Mouse (Mus musculus): ENCODE results near the gene E2f7. TPM values are rescaled to one million over a fixed set of nuclear protein-coding genes. Genes with fewer than 3 reads are reported as not detected.

E2f7 gene
- total and polyA plus RNA-seq, 3 experiments, result 4.2 to 26.4 (median 16.2) TPM

- no peaks in the 10 kb centered on the region for H3K9me3 ChIP-seq (replicated peaks; ENCODE audit: insufficient read depth, low read length)
- no peak overlapping the region for H3K27ac ChIP-seq (ENCODE audit: control insufficient read depth, low read depth, low read length)
- H3K9ac ChIP-seq (ENCODE audit: control insufficient read depth, low read depth, low read length, poor library complexity, severe bottlenecking), result no peak overlapping the region
- H3K4me1 ChIP-seq (ENCODE audit: control insufficient read depth in 1 of 2, insufficient read depth in 2 of 2, low read length in 2 of 2), result no peaks in the 10 kb centered on the region
- H3K79me2 ChIP-seq (ENCODE audit: control insufficient read depth, insufficient read depth, low read length, poor library complexity), result no peaks in the 10 kb centered on the region
- H3K27me3 ChIP-seq (ENCODE audit: control insufficient read depth in 1 of 2, insufficient read depth in 2 of 2, low read length in 2 of 2), result no peaks in the 10 kb centered on the region
- H3K4me3 ChIP-seq (ENCODE audit: control insufficient read depth in 1 of 2, insufficient read depth in 1 of 2, low read depth in 2 of 2, low read length in 2 of 2), result no peak overlapping the region
- no peak for DNase-seq (ENCODE audit: low read depth, low spot score)
- no peak for TF ChIP-seq SMC3 (IDR thresholded peaks at IDR 0.05; ENCODE audit: low read depth, low read length)
- TF ChIP-seq MEF2A (IDR thresholded peaks at IDR 0.05; ENCODE audit: extremely low read depth, insufficient replicate concordance, low read depth, low read length, poor library complexity, severe bottlenecking), result no peak
- TF ChIP-seq POLR2AphosphoS2 (IDR thresholded peaks at IDR 0.05; ENCODE audit: low read length), result no peak
- no peak for TF ChIP-seq JUND (IDR thresholded peaks at IDR 0.05; ENCODE audit: low read depth, low read length)
- TF ChIP-seq RAD21 (IDR thresholded peaks at IDR 0.05; ENCODE audit: low read depth, low read length), result no peak
- no peak for TF ChIP-seq KAT2A (conservative IDR thresholded peaks at IDR 0.05; ENCODE audit: low read depth, low read length)
- TF ChIP-seq NRF1 (IDR thresholded peaks at IDR 0.05; ENCODE audit: insufficient read depth, low read depth, low read length, poor library complexity, severe bottlenecking), result no peak
- TF ChIP-seq E2F4 (IDR thresholded peaks at IDR 0.05; ENCODE audit: borderline replicate concordance, low read depth, low read length), result no peak
- no peak for TF ChIP-seq HCFC1 (IDR thresholded peaks at IDR 0.05; ENCODE audit: low read depth, low read length)
- TF ChIP-seq USF1 (IDR thresholded peaks at IDR 0.05; ENCODE audit: low read depth, low read length), result no peak
- TF ChIP-seq GABPA (IDR thresholded peaks at IDR 0.05; ENCODE audit: low read depth, low read length), result no peak
- no peaks in the 10 kb centered on the region; a peak in 1 of 4 replicates for H3K36me3 ChIP-seq (ENCODE audit: control insufficient read depth in 1 of 2, insufficient read depth in 2 of 2, low read length in 2 of 2)
These were observed 28.0 kb downstream of the E2f7 start for GRCm38 (mm10) chr10:110773201-110773600.

DNA sequence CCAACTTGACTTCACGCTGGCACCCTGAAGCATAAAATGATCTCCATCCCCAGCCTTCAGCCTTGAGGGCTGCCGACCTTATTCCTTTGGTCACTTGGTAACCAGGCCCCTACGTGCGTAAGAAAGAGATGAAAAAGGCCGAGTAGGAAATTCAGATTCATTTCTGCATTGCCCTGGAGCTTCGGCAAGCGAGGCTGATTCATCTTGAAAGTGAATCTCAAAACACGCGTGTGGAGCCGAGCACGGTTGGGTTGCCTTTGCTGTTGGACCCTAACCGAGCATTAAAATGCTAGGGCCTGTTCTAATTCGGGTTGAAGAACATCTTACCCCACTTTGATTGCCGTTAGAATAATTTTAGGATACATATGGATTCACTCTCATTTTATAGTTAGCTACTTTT lies 28.6 kb downstream of the E2f7 start:
- no peaks in the 10 kb centered on the region for H3K27me3 ChIP-seq (ENCODE audit: control insufficient read depth in 1 of 2, insufficient read depth in 2 of 2, low read length in 2 of 2)
- H3K9ac ChIP-seq (ENCODE audit: control insufficient read depth, low read depth, low read length, poor library complexity, severe bottlenecking), result no peak overlapping the region
- H3K36me3 ChIP-seq (ENCODE audit: control insufficient read depth in 1 of 2, insufficient read depth in 2 of 2, low read length in 2 of 2), result no peaks in the 10 kb centered on the region; a peak in 1 of 4 replicates
- no peak overlapping the region for H3K4me3 ChIP-seq (ENCODE audit: control insufficient read depth in 1 of 2, insufficient read depth in 1 of 2, low read depth in 2 of 2, low read length in 2 of 2)
- H3K79me2 ChIP-seq (ENCODE audit: control insufficient read depth, insufficient read depth, low read length, poor library complexity), result no peaks in the 10 kb centered on the region
- no peak for DNase-seq (ENCODE audit: low read depth, low spot score)
- H3K9me3 ChIP-seq (replicated peaks; ENCODE audit: insufficient read depth, low read length), result no peaks in the 10 kb centered on the region
- no peaks in the 10 kb centered on the region for H3K4me1 ChIP-seq (ENCODE audit: control insufficient read depth in 1 of 2, insufficient read depth in 2 of 2, low read length in 2 of 2)
- H3K27ac ChIP-seq (ENCODE audit: control insufficient read depth, low read depth, low read length), result no peak overlapping the region
- no peak for TF ChIP-seq SMC3 (IDR thresholded peaks at IDR 0.05; ENCODE audit: low read depth, low read length)
- no peak for TF ChIP-seq RAD21 (IDR thresholded peaks at IDR 0.05; ENCODE audit: low read depth, low read length)
- no peak for TF ChIP-seq BHLHE40 (IDR thresholded peaks at IDR 0.05; ENCODE audit: borderline replicate concordance, low read depth, low read length)
- TF ChIP-seq CTCF (IDR thresholded peaks at IDR 0.05 in 2 of 3, conservative IDR thresholded peaks at IDR 0.05 in 1 of 3; ENCODE audit: control insufficient read depth in 1 of 3, insufficient read depth in 1 of 3, low read depth in 2 of 3, low read length in 3 of 3, poor library complexity in 1 of 3, severe bottlenecking in 1 of 3), result no peak
- no peak for TF ChIP-seq MXI1 (IDR thresholded peaks at IDR 0.05; ENCODE audit: low read depth, low read length)
- TF ChIP-seq POLR2A (IDR thresholded peaks at IDR 0.05; ENCODE audit: control insufficient read depth in 1 of 2, insufficient read depth in 1 of 2, low read depth in 1 of 2, low read length in 2 of 2, poor library complexity in 1 of 2), result no peak
- TF ChIP-seq CHD1 (IDR thresholded peaks at IDR 0.05; ENCODE audit: low read depth, low read length), result no peak
- TF ChIP-seq EP300 (IDR thresholded peaks at IDR 0.05; ENCODE audit: low read depth in 1 of 2, low read length in 2 of 2), result no peak
- no peak for TF ChIP-seq CHD2 (IDR thresholded peaks at IDR 0.05; ENCODE audit: low read length)
- no peak for TF ChIP-seq UBTF (IDR thresholded peaks at IDR 0.05; ENCODE audit: borderline replicate concordance, insufficient read depth, low read depth, low read length)
- TF ChIP-seq E2F4 (IDR thresholded peaks at IDR 0.05; ENCODE audit: borderline replicate concordance, low read depth, low read length), result no peak
- TF ChIP-seq MAFK (IDR thresholded peaks at IDR 0.05; ENCODE audit: borderline replicate concordance, low read depth, low read length), result no peak
- no peak for TF ChIP-seq RCOR1 (IDR thresholded peaks at IDR 0.05; ENCODE audit: low read depth, low read length)
- TF ChIP-seq GATA1 (IDR thresholded peaks at IDR 0.05; ENCODE audit: low read depth, low read length), result no peak
- no peak for TF ChIP-seq JUND (IDR thresholded peaks at IDR 0.05; ENCODE audit: low read depth, low read length)
- no peak for TF ChIP-seq TCF12 (IDR thresholded peaks at IDR 0.05; ENCODE audit: low read depth, low read length)
- TF ChIP-seq MYB (IDR thresholded peaks at IDR 0.05; ENCODE audit: low read depth, low read length), result no peak
